Mouse (Mus musculus) lung, adult 2 months (tissue): ENCODE measurements around the gene Cmtm6.

ENCODE experiments used
- CTCF ChIP-seq: fragments of 200-500 bp; IDR thresholded peaks from 2 replicates; pipeline ENCODE4 v1.5.1; 2011; ENCODE audit warnings: mild to moderate bottlenecking, low read length, control low read depth; ENCODE audit not compliant: insufficient read depth
- POLR2A ChIP-seq: fragments of 200-500 bp; IDR thresholded peaks from 2 replicates; pipeline ENCODE4 v1.6.1; 2011; ENCODE audit warnings: low read depth, mild to moderate bottlenecking, control low read depth, low read length, borderline replicate concordance; ENCODE audit errors: extremely low read depth

GRCm38 (mm10) chr9:114760353-114760752 lies 29.4 kb downstream of the Cmtm6 start:
- TF ChIP-seq CTCF (no peak), POLR2A (no peak)
